Mouse (Mus musculus) left cerebral cortex, adult 18-20 months (tissue): Measurements from ENCODE around the gene Dcpp3. TPM values are rescaled to one million over a fixed set of nuclear protein-coding genes. Genes with fewer than 3 reads are reported as not detected.
A peak's percentile ranks its signal among the peaks of the same experiment; 100 is the strongest.
"Not testable (repeated sequence)": the region's sequence is repeated elsewhere in the genome, so short reads cannot be mapped to it uniquely, and the experiment has no call there.

Experiments
- DNase-seq, 2 experiments: peaks; one replicate each; pipeline ENCODE4 v3.0.0; 2021 to 2022; ENCODE audit warnings: low spot score in 2 of 2, mixed read lengths in 1 of 2
- long read RNA-seq, 2 experiments: library from polyadenylated mRNA; stranded (forward); transcript quantifications; one replicate each; pipeline ENCODE4 v2.0.0; 2021
- total RNA-seq, 2 experiments: library from RNA; stranded (reverse); gene quantifications; 2 replicates each; pipeline ENCODE4 v1.2.3; 2021

Dcpp3 gene
- not detected for total RNA-seq
- long read RNA-seq, experiment 1: 0 reads
- long read RNA-seq, experiment 2: 0 reads

- not testable (repeated sequence) for DNase-seq
Observed at GRCm38 (mm10) chr17:23917158-23917557, at the start of gene Dcpp3. TSS of gene Dcpp3 (plus strand) at chr17:23917458.

GRCm38 (mm10) chr17:23867756-23868155, 49.5 kb upstream of the Dcpp3 start, which contains the start of gene Prss21:
TSS of gene Prss21 (plus strand) at chr17:23868056.
- no peak for DNase-seq

- no peak for DNase-seq
Observed at GRCm38 (mm10) chr17:23868513-23868912, 48.7 kb upstream of the Dcpp3 start.

- DNase-seq: peak; percentile 33 to 36
Observed at GRCm38 (mm10) chr17:23873884-23874856, 43.1 kb upstream of the Dcpp3 start.

GRCm38 (mm10) chr17:23876741-23877140, 40.5 kb upstream of the Dcpp3 start:
- peak in 1 of 2 experiments; percentile 22 for DNase-seq

GRCm38 (mm10) chr17:23877166-23877565, 40.1 kb upstream of the Dcpp3 start:
- no peak for DNase-seq

- not testable (repeated sequence) for DNase-seq
Observed at GRCm38 (mm10) chr17:23880576-23880975, 36.7 kb upstream of the Dcpp3 start, which contains the start of the genes Dcpp1 and Dcpp2. TSS of gene Dcpp1 (plus strand) at chr17:23880876. TSS of gene Dcpp2 (plus strand) at chr17:23880880.

- peak; percentile 80 to 90 for DNase-seq
Observed at GRCm38 (mm10) chr17:23924531-23925007, 7.3 kb downstream of the Dcpp3 start.

- DNase-seq: peak; percentile 42 to 57
Observed at GRCm38 (mm10) chr17:23925090-23925493, 7.8 kb downstream of the Dcpp3 start.

GRCm38 (mm10) chr17:23931157-23931556, 13.9 kb downstream of the Dcpp3 start:
- no peak for DNase-seq

GRCm38 (mm10) chr17:23941372-23941771, 24.1 kb downstream of the Dcpp3 start, which contains the start of gene Sbp:
TSS of gene Sbp (plus strand) at chr17:23941672.
- no peak for DNase-seq

GRCm38 (mm10) chr17:23947486-23947885, 30.2 kb downstream of the Dcpp3 start:
- not testable (repeated sequence) for DNase-seq

- DNase-seq: no peak
Observed at GRCm38 (mm10) chr17:23949068-23949467, 31.8 kb downstream of the Dcpp3 start.

GRCm38 (mm10) chr17:23950828-23951227, 33.6 kb downstream of the Dcpp3 start:
- DNase-seq: not testable (repeated sequence)

GRCm38 (mm10) chr17:23955174-23955573, 37.9 kb downstream of the Dcpp3 start, which contains the start of gene Sbpl:
TSS of gene Sbpl (minus strand) at chr17:23955274.
- DNase-seq: no peak

GRCm38 (mm10) chr17:23960084-23960738, 43.0 kb downstream of the Dcpp3 start:
- DNase-seq: peak; percentile 78 to 81

GRCm38 (mm10) chr17:23961573-23962122, 44.4 kb downstream of the Dcpp3 start:
- DNase-seq: no peak

- DNase-seq: no peak
Observed at GRCm38 (mm10) chr17:23965805-23966425, 48.7 kb downstream of the Dcpp3 start.

GRCm38 (mm10) chr17:23966658-23967401, 49.6 kb downstream of the Dcpp3 start:
- no peak for DNase-seq

- no peak for DNase-seq
Observed at GRCm38 (mm10) chr17:23968780-23969179, 51.5 kb downstream of the Dcpp3 start.
